Mouse (Mus musculus) large intestine, adult 2 months (tissue): ENCODE measurements around the gene Mief2. TPM values are rescaled to one million over a fixed set of nuclear protein-coding genes. Genes with fewer than 3 reads are reported as not detected.

Experiments
- DNase-seq: peaks from one replicate; pipeline ENCODE4 v3.0.0-alpha.2; 2012; ENCODE audit warnings: low read depth, low spot score
- WGBS: fragments of 180-500 bp; shearing (Covaris S2); methylation state at CpG from one replicate; pipeline ENCODE4 v1.1.7; 2018; 5-methylcytosine and 5-hydroxymethylcytosine counted together
- polyA plus RNA-seq: library from polyadenylated mRNA; depleted of rRNA; stranded (reverse); fragments of >200 nt; gene quantifications from 2 replicates; pipeline ENCODE4 v1.2.3, GENCODE M21; 2012

Gene Mief2
- polyA plus RNA-seq, 1 experiment: 9.7 TPM

GRCm38 (mm10) chr11:60712639-60713255, 15.5 kb upstream of the Mief2 start:
- WGBS: 90% methylated on average over 13 of the region's 13 CpGs
- no peak for DNase-seq

GRCm38 (mm10) chr11:60715833-60716232, 12.4 kb upstream of the Mief2 start:
- DNase-seq: no peak
- 82% methylated on average over 5 of the region's 5 CpGs for WGBS

GRCm38 (mm10) chr11:60719263-60719662, 8.9 kb upstream of the Mief2 start:
- DNase-seq: no peak
- 51% methylated on average over 5 of the region's 5 CpGs for WGBS

GRCm38 (mm10) chr11:60726601-60727391, 1.4 kb upstream of the Mief2 start, which contains the start of gene Flii:
Gene Flii, minus strand, starts transcription at chr11:60727263.
- peak; percentile 50 for DNase-seq
- under 1% methylated on average over 71 of the region's 71 CpGs for WGBS

GRCm38 (mm10) chr11:60727392-60728140, 632 bp upstream of the Mief2 start:
- WGBS: 2% methylated on average over 12 of the region's 12 CpGs
- no peak for DNase-seq

GRCm38 (mm10) chr11:60729217-60729641, 1.0 kb downstream of the Mief2 start:
- WGBS: 59% methylated on average over 6 of the region's 6 CpGs
- DNase-seq: no peak

GRCm38 (mm10) chr11:60730169-60730568, 2.0 kb downstream of the Mief2 start:
- 66% methylated on average over 9 of the region's 9 CpGs for WGBS
- no peak for DNase-seq

GRCm38 (mm10) chr11:60731251-60731650, 3.1 kb downstream of the Mief2 start:
- no peak for DNase-seq
- 93% methylated on average over 14 of the region's 14 CpGs for WGBS

- WGBS: 20% methylated on average over 2 of the region's 2 CpGs
These were observed 6.0 kb downstream of the Mief2 start for GRCm38 (mm10) chr11:60734206-60734605.

GRCm38 (mm10) chr11:60735191-60735590, 7.0 kb downstream of the Mief2 start:
- 77% methylated on average over 5 of the region's 5 CpGs for WGBS

More at GRCm38 (mm10) chr11:60734206-60734605, 6.0 kb downstream of the Mief2 start:
- DNase-seq: peak; percentile 18

GRCm38 (mm10) chr11:60736491-60736890, 8.3 kb downstream of the Mief2 start:
- no peak for DNase-seq
- 79% methylated on average over 3 of the region's 3 CpGs for WGBS

More at GRCm38 (mm10) chr11:60735191-60735590, 7.0 kb downstream of the Mief2 start:
- no peak for DNase-seq

GRCm38 (mm10) chr11:60737450-60737849, 9.3 kb downstream of the Mief2 start:
- DNase-seq: no peak

GRCm38 (mm10) chr11:60740321-60740720, 12.1 kb downstream of the Mief2 start:
- DNase-seq: no peak
- WGBS: 65% methylated on average over 3 of the region's 3 CpGs

GRCm38 (mm10) chr11:60755570-60755969, 27.4 kb downstream of the Mief2 start:
- no peak for DNase-seq
- WGBS: 94% methylated on average over 7 of the region's 7 CpGs

GRCm38 (mm10) chr11:60761681-60762080, 33.5 kb downstream of the Mief2 start:
- DNase-seq: no peak
- WGBS: 85% methylated on average over 3 of the region's 3 CpGs

GRCm38 (mm10) chr11:60766969-60767368, 38.8 kb downstream of the Mief2 start:
- 89% methylated on average over 4 of the region's 4 CpGs for WGBS
- no peak for DNase-seq

- DNase-seq: no peak
- 73% methylated on average over 2 of the region's 2 CpGs for WGBS
These were observed 41.1 kb downstream of the Mief2 start for GRCm38 (mm10) chr11:60769322-60769721.

- 93% methylated on average over 3 of the region's 3 CpGs for WGBS
- DNase-seq: no peak
These were observed 42.6 kb downstream of the Mief2 start for GRCm38 (mm10) chr11:60770776-60771175.

GRCm38 (mm10) chr11:60772161-60772560, 44.0 kb downstream of the Mief2 start:
- WGBS: 82% methylated on average over 4 of the region's 4 CpGs
- DNase-seq: no peak

- DNase-seq: no peak
- WGBS: 81% methylated on average over 3 of the region's 3 CpGs
These were observed 46.0 kb downstream of the Mief2 start for GRCm38 (mm10) chr11:60774158-60774689.
